Mouse (Mus musculus) embryo, embryonic 10.5 days (tissue): ENCODE results near the gene Fh1.

Source experiments
- DNase-seq: peaks from one replicate; pipeline ENCODE4 v3.0.0-alpha.2; 2015; ENCODE audit warnings: low spot score

Fh1 gene

GRCm38 (mm10) chr1:175619814-175620431 is 5.5 kb downstream of the Fh1 start, which contains the start of gene Kmo:
Kmo (plus strand) TSS chr1:175620381.
- no peak for DNase-seq

GRCm38 (mm10) chr1:175614992-175615391 is 10.4 kb downstream of the Fh1 start:
- no peak for DNase-seq

GRCm38 (mm10) chr1:175608708-175609107 is 16.7 kb downstream of the Fh1 start:
- DNase-seq = no peak

GRCm38 (mm10) chr1:175607838-175608585 is 17.4 kb downstream of the Fh1 start:
- DNase-seq = no peak

GRCm38 (mm10) chr1:175607308-175607707 is 18.1 kb downstream of the Fh1 start:
- no peak for DNase-seq

GRCm38 (mm10) chr1:175603390-175603789 is 22.0 kb downstream of the Fh1 start:
- peak; percentile 32 for DNase-seq

GRCm38 (mm10) chr1:175602231-175602630 is 23.2 kb downstream of the Fh1 start:
- DNase-seq = no peak

GRCm38 (mm10) chr1:175592832-175593231 is 32.6 kb downstream of the Fh1 start:
- no peak for DNase-seq

- no peak for DNase-seq
Measured at GRCm38 (mm10) chr1:175586656-175587055, 38.8 kb downstream of the Fh1 start.

- DNase-seq = no peak
Measured at GRCm38 (mm10) chr1:175585267-175585666, 40.2 kb downstream of the Fh1 start.

GRCm38 (mm10) chr1:175582799-175583198 is 42.6 kb downstream of the Fh1 start:
- no peak for DNase-seq

GRCm38 (mm10) chr1:175580346-175580745 is 45.1 kb downstream of the Fh1 start:
- DNase-seq = no peak

GRCm38 (mm10) chr1:175579598-175580235 is 45.7 kb downstream of the Fh1 start:
- DNase-seq = no peak

GRCm38 (mm10) chr1:175578425-175579096 is 46.9 kb downstream of the Fh1 start:
- DNase-seq = no peak

- no peak for DNase-seq
Measured at GRCm38 (mm10) chr1:175574129-175574528, 51.3 kb downstream of the Fh1 start.

- DNase-seq = no peak
Measured at GRCm38 (mm10) chr1:175565579-175566103, 59.8 kb downstream of the Fh1 start.

GRCm38 (mm10) chr1:175564321-175564720 is 61.1 kb downstream of the Fh1 start:
- DNase-seq = no peak

GRCm38 (mm10) chr1:175562379-175562778 is 63.1 kb downstream of the Fh1 start:
- no peak for DNase-seq

- DNase-seq = no peak
Measured at GRCm38 (mm10) chr1:175561806-175562205, 63.6 kb downstream of the Fh1 start.

- no peak for DNase-seq
Measured at GRCm38 (mm10) chr1:175554641-175555040, 70.8 kb downstream of the Fh1 start.

GRCm38 (mm10) chr1:175552474-175552873 is 73.0 kb downstream of the Fh1 start:
- DNase-seq = no peak

GRCm38 (mm10) chr1:175550586-175550985 is 74.8 kb downstream of the Fh1 start:
- DNase-seq = no peak
